Mouse (Mus musculus): ENCODE measurements around the gene Gjc2.

GRCm38 (mm10) chr11:59136994-59137706 lies 45.9 kb downstream of the Gjc2 start:
- TF ChIP-seq POLR2A (IDR thresholded peaks at IDR 0.05; ENCODE audit: control insufficient read depth, low read depth, low read length) (no peak), CTCF (IDR thresholded peaks at IDR 0.05; ENCODE audit: control insufficient read depth, insufficient read depth, insufficient replicate concordance, low read depth, low read length) (no peak)

Data from testis, adult 2 months (tissue).